In the genomic region with DNA sequence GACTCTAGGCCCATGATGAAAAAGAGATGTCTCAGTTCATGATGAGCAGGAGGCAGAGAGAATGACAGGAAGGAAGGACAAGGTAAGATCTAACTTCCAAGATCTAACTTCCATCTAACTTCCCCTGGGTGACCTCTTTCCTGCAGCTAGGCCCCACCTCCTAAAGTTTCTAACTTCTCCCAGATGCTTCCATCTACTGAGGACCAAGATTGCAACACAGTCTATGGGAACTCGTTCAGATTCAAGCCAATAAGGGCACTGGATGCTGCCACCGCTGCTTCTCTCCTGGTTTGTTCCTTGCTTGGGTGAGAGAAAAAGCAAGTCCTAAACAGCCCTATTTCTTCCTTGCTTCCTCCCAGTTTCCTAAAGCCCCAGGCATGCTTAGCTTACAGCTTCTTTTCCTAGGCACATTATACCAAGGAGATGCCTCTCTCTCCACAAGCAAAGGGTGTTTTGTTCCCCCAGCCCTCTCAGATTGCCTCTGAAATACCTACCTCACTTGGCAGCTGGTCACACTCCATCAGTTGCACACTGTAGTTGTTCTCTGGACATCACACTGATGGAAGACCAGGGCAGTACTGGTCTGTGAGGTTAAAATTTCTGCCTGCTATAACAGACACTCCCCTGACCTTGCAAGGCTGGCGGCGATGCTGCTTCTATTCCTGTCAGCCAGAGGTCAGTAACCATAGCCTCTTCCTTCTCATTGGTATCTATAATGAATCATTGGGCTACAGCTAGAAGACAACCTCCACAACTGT, we compare ENCODE assay signal across 18 mouse cellular contexts. TPM values are rescaled to one million over a fixed set of nuclear protein-coding genes. Genes with fewer than 3 reads are reported as not detected.
"Had no signal": no experiment of that assay in that cellular context is flagged by ENCODE, and none has a peak within 500 bp of the region (broad histone marks: within the 10 kb centered on the region; RNA-seq: fewer than 3 reads in every experiment).

No protein-coding gene starts in this region.

- H3K4me3 ChIP-seq: limb, embryonic 13.5 days; midbrain, embryonic 15.5 days; neural tube, embryonic 13.5 days had no signal

- H3K9me3 ChIP-seq: limb, embryonic 13.5 days; midbrain, embryonic 15.5 days; neural tube, embryonic 13.5 days had no signal

- H3K27ac ChIP-seq: limb, embryonic 13.5 days; midbrain, embryonic 15.5 days; neural tube, embryonic 13.5 days had no signal

- H3K4me2 ChIP-seq: limb, embryonic 13.5 days; midbrain, embryonic 11.5 days; midbrain, embryonic 15.5 days; neural tube, embryonic 13.5 days had no signal

- DNase-seq: kidney, adult 11 months; kidney, postnatal 10 days; layer of hippocampus, adult 9-11 months; left cerebral cortex, postnatal 4 days; lung, adult 2 months; lung, postnatal 36 days; retina, postnatal 1 day; right cerebral cortex, postnatal 4 days; spleen, adult 18-20 months; thymus, adult 2 months; thymus, postnatal 25 days had no signal

- H3K9ac ChIP-seq: limb, embryonic 13.5 days; midbrain, embryonic 15.5 days; neural tube, embryonic 13.5 days had no signal

- H3K4me1 ChIP-seq: limb, embryonic 13.5 days; midbrain, embryonic 15.5 days; neural tube, embryonic 13.5 days had no signal

- H3K27me3 ChIP-seq: limb, embryonic 13.5 days; midbrain, embryonic 15.5 days; neural tube, embryonic 13.5 days had no signal

- ATAC-seq: hindbrain, embryonic 16.5 days; inflammation-experienced regulatory T-cells, adult 6 months; lung, postnatal 0 days; midbrain, embryonic 15.5 days had no signal

- H3K36me3 ChIP-seq: limb, embryonic 13.5 days; midbrain, embryonic 15.5 days; neural tube, embryonic 13.5 days had no signal

RNA-seq across cellular contexts. Expression of a gene that starts 13.0 kb away (rescaled TPM):
- polyA plus RNA-seq: inflammation-experienced regulatory T-cells, adult 6 months had no signal
